7 mouse cellular contexts compared by ENCODE assay signal in genomic region chr10:87812157-87813072, GRCm38 (mm10). TPM values are rescaled to one million over a fixed set of nuclear protein-coding genes. Genes with fewer than 3 reads are reported as not detected.
DNase-seq lines count a peak whose midpoint lies in the region; ATAC-seq lines count a peak whose summit lies in the region.

No protein-coding gene starts in this region.

- no peak overlapping the region for H3K4me3 ChIP-seq in lung, embryonic 15.5 days
- no peak overlapping the region for H3K4me3 ChIP-seq in forebrain, embryonic 12.5 days (replicated peaks)

- H3K36me3 ChIP-seq in lung, embryonic 15.5 days: no peaks in the 10 kb centered on the region
- H3K36me3 ChIP-seq in forebrain, embryonic 12.5 days (replicated peaks): no peaks in the 10 kb centered on the region

- no peaks in the 10 kb centered on the region for H3K9me3 ChIP-seq in lung, embryonic 15.5 days
- H3K9me3 ChIP-seq in forebrain, embryonic 12.5 days: no peaks in the 10 kb centered on the region

- ATAC-seq in lung, embryonic 15.5 days (ENCODE audit: borderline replicate concordance, extremely low read depth, low FRiP score, low TSS enrichment): peak; percentile 49; the same call in 1 of the 2 replicates
- 0 out of 2 replicates have a peak, but pooled peaks have one; percentile 44 for ATAC-seq in forebrain, embryonic 12.5 days (ENCODE audit: low FRiP score)
- ATAC-seq in monocyte, adult 5-6 weeks (replicated peaks; ENCODE audit: insufficient number of reproducible peaks, low FRiP score, low TSS enrichment, poor library complexity, severe bottlenecking): no peak

- WGBS in lung, embryonic 15.5 days: 23% methylated on average over 8 of the region's 8 CpGs
- 18% methylated on average over 8 of the region's 8 CpGs for WGBS in forebrain, embryonic 12.5 days

- H3K9ac ChIP-seq in lung, embryonic 15.5 days: no peak overlapping the region
- no peak overlapping the region for H3K9ac ChIP-seq in forebrain, embryonic 12.5 days

- H3K4me1 ChIP-seq in lung, embryonic 15.5 days: peaks cover 6% of the 10 kb centered on the region; the same call in 1 of the 2 replicates
- H3K4me1 ChIP-seq in forebrain, embryonic 12.5 days: peaks cover 14% of the 10 kb centered on the region

- peak overlapping the region; percentile 26 for H3K4me2 ChIP-seq in lung, embryonic 15.5 days
- H3K4me2 ChIP-seq in forebrain, embryonic 12.5 days: peak overlapping the region; percentile 21; the same call in 1 of the 2 replicates

- DNase-seq in lung, adult 18-20 months: no peak
- DNase-seq in mesoderm, embryonic 11.5 days (ENCODE audit: low read depth, low spot score): peak; percentile 81
- DNase-seq in cerebellum, postnatal 36 days: no peak
- no peak for DNase-seq in thymus, postnatal 14 days

- H3K27me3 ChIP-seq in lung, embryonic 15.5 days: no peaks in the 10 kb centered on the region
- H3K27me3 ChIP-seq in forebrain, embryonic 12.5 days: no peaks in the 10 kb centered on the region

- no peak overlapping the region for H3K27ac ChIP-seq in lung, embryonic 15.5 days
- H3K27ac ChIP-seq in forebrain, embryonic 12.5 days: 0 out of 2 replicates have a peak overlapping the region, but pooled peaks have one; percentile 1

RNA-seq across cellular contexts. Expression of gene Igf1, which starts 45.6 kb away (rescaled TPM):
- 74.5 and 77.1 TPM in 2 replicates for polyA plus RNA-seq in lung, embryonic 15.5 days (2015; fragmentation: Nextera tagmentation; extraction: Ambion mirVana)
- polyA plus RNA-seq in forebrain, embryonic 12.5 days (2016; fragmentation: Nextera tagmentation; extraction: Ambion mirVana): 6.7 and 11.0 TPM in 2 replicates
- not detected in 3 replicates for total RNA-seq in monocyte, adult 5-6 weeks (2017)
